Mouse (Mus musculus) ES-E14 (cell line): ENCODE data around the gene Zfp952.

Source experiments
- MAFK ChIP-seq: IDR thresholded peaks from 2 replicates; pipeline ENCODE4 v1.6.1; 2014; ENCODE audit warnings: mild to moderate bottlenecking, low read depth, low read length, inconsistent platforms; ENCODE audit not compliant: insufficient read depth
- ZNF384 ChIP-seq: IDR thresholded peaks from 2 replicates; pipeline ENCODE4 v1.6.1; 2012; ENCODE audit warnings: low read depth, low read length, inconsistent platforms

GRCm38 (mm10) chr17:32944402-32945035 is 48.4 kb upstream of the Zfp952 start:
- TF ChIP-seq ZNF384 (no peak), MAFK (no peak)
